ENCODE assay signal across 22 mouse cellular contexts in the genomic region with DNA sequence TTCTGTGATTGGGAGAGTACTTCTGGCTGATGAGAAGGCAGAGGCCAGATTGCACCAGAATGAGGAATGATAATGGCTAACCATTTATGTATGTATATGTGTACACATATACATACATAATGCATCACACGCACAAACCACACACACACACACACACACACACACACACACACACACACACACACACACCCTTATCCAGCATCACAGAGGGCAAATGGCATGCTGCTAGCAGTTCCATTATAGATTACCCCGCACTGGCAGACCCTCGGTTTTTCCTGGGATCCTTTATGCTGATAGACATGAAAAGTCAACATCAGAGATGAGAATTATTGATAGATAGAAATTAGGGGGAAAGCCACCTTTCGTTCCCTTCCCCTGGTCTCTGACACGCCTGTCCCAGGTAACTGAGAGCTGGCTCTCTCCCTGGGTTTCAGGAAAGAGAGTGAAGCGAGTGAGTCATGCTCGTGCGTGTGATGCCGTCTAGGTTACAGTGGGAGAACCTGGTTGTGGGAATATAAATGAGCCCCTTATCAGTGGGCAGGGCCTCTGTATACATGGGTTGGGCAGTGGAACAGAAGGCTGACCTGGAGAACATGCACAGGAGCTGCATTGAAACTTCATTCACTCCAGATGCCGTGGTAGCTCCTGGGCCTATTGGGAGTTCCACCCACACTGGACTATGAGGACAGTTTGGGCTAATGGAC. TPM values are rescaled to one million over a fixed set of nuclear protein-coding genes. Genes with fewer than 3 reads are reported as not detected.
"Had no signal": no experiment of that assay in that cellular context is flagged by ENCODE, and none has a peak within 500 bp of the region (broad histone marks: within the 10 kb centered on the region; RNA-seq: fewer than 3 reads in every experiment).

No protein-coding gene starts in this region.

- H3K9me3 ChIP-seq: limb, embryonic 12.5 days; limb, embryonic 15.5 days had no signal

- H3K27me3 ChIP-seq: limb, embryonic 12.5 days; limb, embryonic 15.5 days had no signal

- H3K9ac ChIP-seq: limb, embryonic 12.5 days; limb, embryonic 15.5 days; liver, embryonic 14.5 days; liver, postnatal 0 days; lung, embryonic 14.5 days had no signal

- H3K4me1 ChIP-seq: limb, embryonic 12.5 days; limb, embryonic 15.5 days had no signal

- H3K27ac ChIP-seq: kidney, postnatal 0 days; limb, embryonic 12.5 days; limb, embryonic 15.5 days; liver, embryonic 14.5 days had no signal

- DNase-seq: kidney, adult 2 months; kidney, postnatal 25 days; left cerebral cortex, postnatal 4 days; liver, postnatal 0 days; lung, embryonic 14.5 days; lung, postnatal 14 days; lung, postnatal 4 days; midbrain, embryonic 14.5 days; right cerebral cortex, postnatal 14 days; right cerebral cortex, postnatal 4 days; thymus, postnatal 14 days had no signal

- H3K36me3 ChIP-seq: limb, embryonic 12.5 days; limb, embryonic 15.5 days had no signal

- H3K4me3 ChIP-seq: limb, embryonic 12.5 days; limb, embryonic 15.5 days had no signal

- ATAC-seq: hindbrain, embryonic 16.5 days; liver, postnatal 0 days had no signal

- H3K4me2 ChIP-seq: limb, embryonic 12.5 days; limb, embryonic 15.5 days; liver, embryonic 11.5 days; lung, embryonic 14.5 days; midbrain, embryonic 11.5 days had no signal

RNA-seq across cellular contexts. Expression of a gene that starts 23.6 kb away (rescaled TPM):
- polyA plus RNA-seq: hindbrain, embryonic 16.5 days; kidney, embryonic 14.5 days; kidney, postnatal 0 days; limb, embryonic 12.5 days; midbrain, embryonic 11.5 days; midbrain, embryonic 14.5 days; midbrain, postnatal 0 days; neural tube, embryonic 11.5 days; neural tube, embryonic 14.5 days had no signal

RNA-seq across cellular contexts. Expression of a gene that starts 41.3 kb away (rescaled TPM):
- polyA plus RNA-seq: kidney, adult 2 months; liver, embryonic 11.5 days; liver, embryonic 14.5 days; liver, postnatal 0 days; midbrain, embryonic 11.5 days; midbrain, embryonic 14.5 days had no signal
